Mouse (Mus musculus) intestine, postnatal 0 days (tissue): ENCODE results near the gene Tmem117. TPM values are rescaled to one million over a fixed set of nuclear protein-coding genes. Genes with fewer than 3 reads are reported as not detected.

ENCODE experiments used
- ATAC-seq: fragments of 200-750 bp; cut with Nextera tagmentation; 2 replicates; pipeline ENCODE4 v1.8.0; 2017; ENCODE audit warnings: mild to moderate bottlenecking, moderate TSS enrichment, moderate library complexity
- H3K27ac ChIP-seq: fragments of 300-500 bp; sonication (generic); 2 replicates; pipeline ENCODE4 v1.5.1; 2014; ENCODE audit warnings: mild to moderate bottlenecking, low read depth, low read length, moderate library complexity
- H3K27me3 ChIP-seq: fragments of 300-500 bp; sonication (generic); replicated peaks from 2 replicates; pipeline ENCODE4 v1.6.1; 2014; ENCODE audit warnings: low read length, mixed read lengths; ENCODE audit not compliant: control insufficient read depth, insufficient read depth
- H3K36me3 ChIP-seq: fragments of 300-500 bp; sonication (generic); 2 replicates; pipeline ENCODE4 v1.6.1; 2014; ENCODE audit warnings: mild to moderate bottlenecking, moderate library complexity; ENCODE audit not compliant: control insufficient read depth, insufficient read depth
- H3K4me1 ChIP-seq: fragments of 300-500 bp; sonication (generic); replicated peaks from 2 replicates; pipeline ENCODE4 v1.6.1; 2014; ENCODE audit warnings: antibody characterized with exemption, low read length, mixed read lengths; ENCODE audit not compliant: control insufficient read depth, insufficient read depth
- H3K4me2 ChIP-seq: fragments of 300-500 bp; sonication (generic); replicated peaks from 2 replicates; pipeline ENCODE4 v1.6.1; 2014; ENCODE audit warnings: low read depth, mild to moderate bottlenecking, moderate library complexity
- H3K4me3 ChIP-seq: fragments of 300-500 bp; sonication (generic); 2 replicates; pipeline ENCODE4 v1.5.1; 2014; ENCODE audit warnings: low read depth, low read length
- H3K9ac ChIP-seq: fragments of 300-500 bp; sonication (generic); 2 replicates; pipeline ENCODE4 v1.6.1; 2014; ENCODE audit warnings: mild to moderate bottlenecking, low read depth, low read length
- H3K9me3 ChIP-seq: fragments of 300-500 bp; sonication (generic); 2 replicates; pipeline ENCODE4 v1.6.1; 2016; ENCODE audit warnings: mixed run types; ENCODE audit not compliant: control insufficient read depth
- CTCF ChIP-seq: sonication (generic); IDR thresholded peaks from 2 replicates; pipeline ENCODE4 v1.5.1; 2016; ENCODE audit warnings: low read depth, mild to moderate bottlenecking, control low read depth, antibody characterized with exemption, moderate library complexity
- WGBS: fragments of 180-500 bp; shearing (Covaris S2); extraction: QIAGEN DNeasy Blood & Tissue Kit; methylation state at CpG from one replicate; pipeline ENCODE4 v1.1.7; 2014; 5-methylcytosine and 5-hydroxymethylcytosine counted together
- polyA plus RNA-seq: library from polyadenylated mRNA; unstranded; fragments of >200 nt; fragmentation: Nextera tagmentation; extraction: Ambion mirVana; gene quantifications from 2 replicates; pipeline ENCODE4 v1.2.1, GENCODE M21; 2015

Tmem117 gene
- polyA plus RNA-seq, 1 experiment from 2014 or later: 2.7 TPM

GRCm38 (mm10) chr15:94651350-94651749 lies 22.3 kb downstream of the Tmem117 start:
- Histone ChIP-seq H3K4me2 (no peak overlapping the region), H3K36me3 (no peaks in the 10 kb centered on the region), H3K4me1 (no peaks in the 10 kb centered on the region), H3K9me3 (no peaks in the 10 kb centered on the region), H3K4me3 (no peak overlapping the region), H3K9ac (no peak overlapping the region), H3K27me3 (0 out of 2 replicates have a peak, but pooled peaks cover 4% of the 10 kb centered on the region), H3K27ac (no peak overlapping the region)
- TF ChIP-seq CTCF: no peak
- WGBS: 70% methylated on average over 9 of the region's 9 CpGs
- no peak for ATAC-seq

GRCm38 (mm10) chr15:94651969-94652842 lies 23.2 kb downstream of the Tmem117 start:
- H3K36me3 ChIP-seq: no peaks in the 10 kb centered on the region
- no peak for TF ChIP-seq CTCF
- H3K4me1 ChIP-seq: no peaks in the 10 kb centered on the region
- no peak overlapping the region for H3K9ac ChIP-seq
- no peak overlapping the region for H3K4me3 ChIP-seq
- H3K27ac ChIP-seq: no peak overlapping the region
- no peak for ATAC-seq
- 0 out of 2 replicates have a peak, but pooled peaks cover 4% of the 10 kb centered on the region for H3K27me3 ChIP-seq
- no peak overlapping the region for H3K4me2 ChIP-seq
- H3K9me3 ChIP-seq: no peaks in the 10 kb centered on the region
- 66% methylated on average over 13 of the region's 13 CpGs for WGBS

- no peak for TF ChIP-seq CTCF
- Histone ChIP-seq H3K4me2 (no peak overlapping the region), H3K36me3 (no peaks in the 10 kb centered on the region), H3K4me3 (no peak overlapping the region), H3K27ac (no peak overlapping the region), H3K27me3 (0 out of 2 replicates have a peak, but pooled peaks cover 4% of the 10 kb centered on the region), H3K4me1 (no peaks in the 10 kb centered on the region), H3K9me3 (no peaks in the 10 kb centered on the region), H3K9ac (no peak overlapping the region)
- ATAC-seq: no peak
- 68% methylated on average over 3 of the region's 3 CpGs for WGBS
These were observed 23.8 kb downstream of the Tmem117 start for GRCm38 (mm10) chr15:94652843-94653206.

- no peak overlapping the region for H3K9ac ChIP-seq
- no peaks in the 10 kb centered on the region for H3K36me3 ChIP-seq
- no peak for ATAC-seq
- H3K27me3 ChIP-seq: 0 out of 2 replicates have a peak, but pooled peaks cover 4% of the 10 kb centered on the region
- H3K27ac ChIP-seq: no peak overlapping the region
- 62% methylated on average over 13 of the region's 13 CpGs for WGBS
- no peak for TF ChIP-seq CTCF
- no peak overlapping the region for H3K4me2 ChIP-seq
- no peak overlapping the region for H3K4me3 ChIP-seq
- H3K4me1 ChIP-seq: no peaks in the 10 kb centered on the region
- H3K9me3 ChIP-seq: no peaks in the 10 kb centered on the region
These were observed 26.8 kb downstream of the Tmem117 start for GRCm38 (mm10) chr15:94655811-94656323.

GRCm38 (mm10) chr15:94657882-94658281 lies 28.9 kb downstream of the Tmem117 start:
- no peak for TF ChIP-seq CTCF
- Histone ChIP-seq H3K36me3 (no peaks in the 10 kb centered on the region), H3K4me1 (no peaks in the 10 kb centered on the region), H3K4me3 (no peak overlapping the region), H3K27me3 (no peaks in the 10 kb centered on the region), H3K9ac (no peak overlapping the region), H3K4me2 (no peak overlapping the region), H3K27ac (no peak overlapping the region), H3K9me3 (no peaks in the 10 kb centered on the region)
- ATAC-seq: no peak
- WGBS: 67% methylated on average over 6 of the region's 6 CpGs

- Histone ChIP-seq H3K27ac (no peak overlapping the region), H3K4me3 (no peak overlapping the region), H3K36me3 (no peaks in the 10 kb centered on the region), H3K9ac (no peak overlapping the region), H3K9me3 (no peaks in the 10 kb centered on the region), H3K4me2 (no peak overlapping the region), H3K27me3 (no peaks in the 10 kb centered on the region), H3K4me1 (no peaks in the 10 kb centered on the region)
- WGBS: 85% methylated on average over 13 of the region's 13 CpGs
- no peak for TF ChIP-seq CTCF
- ATAC-seq: no peak
These were observed 29.5 kb downstream of the Tmem117 start for GRCm38 (mm10) chr15:94658392-94659111.
